Mouse (Mus musculus): Measurements from ENCODE around the gene Hoxc6.

GRCm38 (mm10) chr15:103011928-103012486 lies 13.9 kb downstream of the Hoxc6 start:
- TF ChIP-seq TAL1 (IDR thresholded peaks at IDR 0.05; ENCODE audit: low read length) (no peak), GATA1 (IDR thresholded peaks at IDR 0.05; ENCODE audit: low read length) (no peak)
